Mouse (Mus musculus) gastrocnemius, adult 8-10 months (tissue): Measurements from ENCODE around the gene Mphosph9. TPM values are rescaled to one million over a fixed set of nuclear protein-coding genes. Genes with fewer than 3 reads are reported as not detected.

Experiments
- total RNA-seq, 4 experiments: library from RNA; stranded (reverse); gene quantifications; 2 replicates each; pipeline ENCODE4 v1.2.4; 2022

Gene Mphosph9
- total RNA-seq, 4 experiments from 2014 or later = 2.0 to 3.1 (median 2.6) TPM

Other genes with a start within 250 kb of the Mphosph9 start
- gene Abcb9, start 232.2 kb downstream of the Mphosph9 start, total RNA-seq = 1 to 10 TPM; 7.2 to 9.5 (median 8.8) TPM
- 10 to 100 TPM; 15.4 to 19.7 (median 17.3) TPM for gene Ogfod2, start 215.7 kb downstream of the Mphosph9 start, total RNA-seq
- 10 to 100 TPM; 36.7 to 46.8 (median 44.1) TPM for gene Arl6ip4, start 211.9 kb downstream of the Mphosph9 start, total RNA-seq
- gene Pitpnm2, start 78.2 kb downstream of the Mphosph9 start, total RNA-seq = 10 to 100 TPM; 19.3 to 22.4 (median 20.8) TPM
- gene 2810006K23Rik, start 117 bp upstream of the Mphosph9 start, total RNA-seq = 1 to 10 TPM; 6.4 to 7.5 (median 7.0) TPM
- 100 to 1,000 TPM; 151 to 169 (median 168) TPM for gene Cdk2ap1, start 35.1 kb upstream of the Mphosph9 start, total RNA-seq
- 10 to 100 TPM; 41.8 to 53.6 (median 48.2) TPM for gene Sbno1, start 98.0 kb upstream of the Mphosph9 start, total RNA-seq
- 100 to 1,000 TPM; 217 to 342 (median 227) TPM for gene Kmt5a, start 112.0 kb upstream of the Mphosph9 start, total RNA-seq
- 1 to 10 TPM; 3.2 to 5.1 (median 4.2) TPM for gene Rilpl2, start 150.4 kb upstream of the Mphosph9 start, total RNA-seq
- 10 to 100 TPM; 19.8 to 27.9 (median 25.2) TPM for gene Snrnp35, start 155.2 kb upstream of the Mphosph9 start, total RNA-seq
- gene Rilpl1, start 203.4 kb upstream of the Mphosph9 start, total RNA-seq = 100 to 1,000 TPM; 208 to 326 (median 241) TPM
- gene Tmed2, start 212.7 kb upstream of the Mphosph9 start, total RNA-seq = 100 to 1,000 TPM; 149 to 173 (median 155) TPM
- gene Ddx55, start 224.9 kb upstream of the Mphosph9 start, total RNA-seq = 1 to 10 TPM; 3.8 to 8.0 (median 4.9) TPM